Mouse (Mus musculus) frontal cortex, postnatal 25 days (tissue): ENCODE measurements around the gene Pgls.

ENCODE experiments used
- DNase-seq, 2 experiments: peaks; one replicate each; pipeline ENCODE4 v3.0.0; 2022; ENCODE audit warnings: low spot score in 2 of 2

The Pgls gene

GRCm38 (mm10) chr8:71598841-71599240 lies 6.9 kb downstream of the Pgls start:
- no peak for DNase-seq

- no peak for DNase-seq
Measured at GRCm38 (mm10) chr8:71601939-71602665, 10.1 kb downstream of the Pgls start.

GRCm38 (mm10) chr8:71602666-71603334 lies 10.8 kb downstream of the Pgls start:
- DNase-seq, result no peak

- DNase-seq, result no peak
Measured at GRCm38 (mm10) chr8:71604021-71604420, 12.0 kb downstream of the Pgls start.

- peak; percentile 90 to 93 for DNase-seq
Measured at GRCm38 (mm10) chr8:71610822-71611651, 19.1 kb downstream of the Pgls start, which contains the start of gene Colgalt1. Gene Colgalt1 (plus strand): TSS chr8:71610998.

GRCm38 (mm10) chr8:71612141-71612540 lies 20.2 kb downstream of the Pgls start:
- DNase-seq, result no peak

GRCm38 (mm10) chr8:71613418-71613817 lies 21.4 kb downstream of the Pgls start:
- no peak for DNase-seq

- DNase-seq, result no peak
Measured at GRCm38 (mm10) chr8:71619786-71620185, 27.8 kb downstream of the Pgls start.

- DNase-seq, result no peak
Measured at GRCm38 (mm10) chr8:71625088-71625487, 33.1 kb downstream of the Pgls start.

- DNase-seq, result no peak
Measured at GRCm38 (mm10) chr8:71626753-71627152, 34.8 kb downstream of the Pgls start.

- DNase-seq, result no peak
Measured at GRCm38 (mm10) chr8:71627265-71628099, 35.5 kb downstream of the Pgls start.

- DNase-seq, result no peak
Measured at GRCm38 (mm10) chr8:71628396-71629095, 36.6 kb downstream of the Pgls start.

GRCm38 (mm10) chr8:71629096-71629697 lies 37.2 kb downstream of the Pgls start:
- peak; percentile 82 to 84 for DNase-seq

- peak in 1 of 2 experiments; percentile 34 for DNase-seq
Measured at GRCm38 (mm10) chr8:71629781-71630212, 37.8 kb downstream of the Pgls start.

- DNase-seq, result no peak
Measured at GRCm38 (mm10) chr8:71630761-71631160, 38.8 kb downstream of the Pgls start.

- DNase-seq, result no peak
Measured at GRCm38 (mm10) chr8:71631897-71632296, 39.9 kb downstream of the Pgls start.

GRCm38 (mm10) chr8:71633164-71633563 lies 41.2 kb downstream of the Pgls start:
- DNase-seq, result no peak

- DNase-seq, result no peak
Measured at GRCm38 (mm10) chr8:71633981-71634667, 42.1 kb downstream of the Pgls start.
